Mouse (Mus musculus): Measurements from ENCODE around the gene Wiz.

- TF ChIP-seq CTCF (IDR thresholded peaks at IDR 0.05; ENCODE audit: low read depth) (0 out of 2 replicates have a peak, but pooled peaks have one; percentile 8), EP300 (IDR thresholded peaks at IDR 0.05; ENCODE audit: low read depth) (no peak)
These were observed 24.9 kb downstream of the Wiz start for GRCm38 (mm10) chr17:32364331-32364730.

Data from liver, postnatal 0 days (tissue).